Mouse (Mus musculus) limb, embryonic 15.5 days (tissue): ENCODE data around the gene Mfsd6. TPM values are rescaled to one million over a fixed set of nuclear protein-coding genes. Genes with fewer than 3 reads are reported as not detected.
A peak's percentile ranks its signal among the peaks of the same experiment; 100 is the strongest.

Experiments
- ATAC-seq: fragments of 200-750 bp; cut with Nextera tagmentation; 2 replicates; pipeline ENCODE4 v1.8.0; 2017; ENCODE audit warnings: low read depth, moderate TSS enrichment; ENCODE audit not compliant: insufficient number of reproducible peaks, low FRiP score, low TSS enrichment
- H3K27ac ChIP-seq: fragments of 300-500 bp; sonication (generic); 2 replicates; pipeline ENCODE4 v1.5.1; 2015; ENCODE audit warnings: moderate library complexity, mild to moderate bottlenecking, inconsistent platforms
- H3K27me3 ChIP-seq: fragments of 300-500 bp; sonication (generic); 2 replicates; pipeline ENCODE4 v1.6.1; 2015; ENCODE audit warnings: inconsistent platforms
- H3K36me3 ChIP-seq: fragments of 300-500 bp; sonication (generic); 2 replicates; pipeline ENCODE4 v1.6.1; 2015; ENCODE audit warnings: inconsistent platforms
- H3K4me1 ChIP-seq: fragments of 300-500 bp; sonication (generic); 2 replicates; pipeline ENCODE4 v1.6.1; 2015; ENCODE audit warnings: inconsistent platforms
- H3K4me2 ChIP-seq: fragments of 300-500 bp; sonication (generic); 2 replicates; pipeline ENCODE4 v1.6.1; 2015; ENCODE audit warnings: mild to moderate bottlenecking, inconsistent platforms
- H3K4me3 ChIP-seq: fragments of 300-500 bp; sonication (generic); 2 replicates; pipeline ENCODE4 v1.5.1; 2015; ENCODE audit warnings: mild to moderate bottlenecking, inconsistent platforms
- H3K9ac ChIP-seq: fragments of 300-500 bp; sonication (generic); 2 replicates; pipeline ENCODE4 v1.6.1; 2015; ENCODE audit warnings: inconsistent platforms
- H3K9me3 ChIP-seq: fragments of 300-500 bp; sonication (generic); 2 replicates; pipeline ENCODE4 v1.6.1; 2016; ENCODE audit warnings: inconsistent platforms
- WGBS: fragments of 180-500 bp; shearing (Covaris S2); methylation state at CpG from one replicate; pipeline ENCODE4 v1.1.7; 2015; 5-methylcytosine and 5-hydroxymethylcytosine counted together
- polyA plus RNA-seq: library from polyadenylated mRNA; unstranded; fragments of >200 nt; fragmentation: Nextera tagmentation; extraction: Ambion mirVana; gene quantifications from 2 replicates; pipeline ENCODE4 v1.2.1, GENCODE M21; 2015

The Mfsd6 gene
- polyA plus RNA-seq, 1 experiment from 2014 or later = 4.9 TPM

DNA sequence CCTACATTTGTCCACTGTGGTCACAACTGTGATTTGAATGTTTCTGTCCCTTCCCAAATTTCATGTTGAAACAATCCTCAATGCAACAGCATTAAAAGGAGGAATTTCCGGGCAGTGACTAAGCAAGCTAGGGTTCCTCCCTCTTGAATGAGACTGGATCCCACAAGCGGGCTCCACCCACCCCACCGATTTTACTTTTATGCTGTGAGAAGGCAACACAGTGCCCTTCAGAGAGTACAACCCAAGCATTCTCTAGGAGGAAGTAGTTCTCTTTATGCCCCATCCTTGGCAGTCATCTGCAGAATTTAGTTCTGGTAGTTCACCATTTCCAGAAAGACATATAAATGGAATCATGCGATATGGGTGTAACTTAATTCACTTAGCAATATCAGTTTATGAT, 6.9 kb upstream of the Mfsd6 start:
- H3K9ac ChIP-seq = no peak overlapping the region
- 64% methylated on average over 4 of the region's 4 CpGs for WGBS
- no peaks in the 10 kb centered on the region for H3K27me3 ChIP-seq
- no peak for ATAC-seq
- no peaks in the 10 kb centered on the region for H3K4me1 ChIP-seq
- no peak overlapping the region for H3K4me2 ChIP-seq
- no peaks in the 10 kb centered on the region for H3K9me3 ChIP-seq
- H3K4me3 ChIP-seq = no peak overlapping the region
- H3K27ac ChIP-seq = no peak overlapping the region
- H3K36me3 ChIP-seq = no peaks in the 10 kb centered on the region

DNA sequence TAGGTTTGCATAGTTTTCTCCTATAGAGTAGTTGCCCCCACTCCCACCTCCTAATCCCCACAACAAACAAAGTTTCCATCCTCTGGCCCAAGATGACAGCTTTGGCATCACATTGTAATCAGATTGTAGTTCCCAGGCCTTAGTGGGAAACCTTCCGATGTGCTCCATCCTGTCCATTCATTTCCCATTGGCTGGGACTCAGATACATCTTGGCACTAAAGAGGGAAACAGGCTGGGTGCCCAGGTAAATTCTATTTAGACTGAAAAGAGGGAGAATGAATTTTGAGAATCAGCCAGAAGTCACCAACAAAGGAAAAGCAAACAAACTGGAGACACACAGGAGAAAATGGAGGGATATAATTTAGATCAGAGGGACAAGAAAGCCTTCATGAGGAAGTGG, 3.0 kb upstream of the Mfsd6 start:
- Histone ChIP-seq H3K4me3 (no peak overlapping the region), H3K36me3 (no peaks in the 10 kb centered on the region), H3K9ac (no peak overlapping the region), H3K27me3 (peaks cover 12% of the 10 kb centered on the region), H3K4me2 (no peak overlapping the region), H3K9me3 (no peaks in the 10 kb centered on the region), H3K27ac (no peak overlapping the region), H3K4me1 (peaks cover 14% of the 10 kb centered on the region)
- WGBS = 77% methylated on average over 1 of the region's 1 CpGs
- no peak for ATAC-seq

DNA sequence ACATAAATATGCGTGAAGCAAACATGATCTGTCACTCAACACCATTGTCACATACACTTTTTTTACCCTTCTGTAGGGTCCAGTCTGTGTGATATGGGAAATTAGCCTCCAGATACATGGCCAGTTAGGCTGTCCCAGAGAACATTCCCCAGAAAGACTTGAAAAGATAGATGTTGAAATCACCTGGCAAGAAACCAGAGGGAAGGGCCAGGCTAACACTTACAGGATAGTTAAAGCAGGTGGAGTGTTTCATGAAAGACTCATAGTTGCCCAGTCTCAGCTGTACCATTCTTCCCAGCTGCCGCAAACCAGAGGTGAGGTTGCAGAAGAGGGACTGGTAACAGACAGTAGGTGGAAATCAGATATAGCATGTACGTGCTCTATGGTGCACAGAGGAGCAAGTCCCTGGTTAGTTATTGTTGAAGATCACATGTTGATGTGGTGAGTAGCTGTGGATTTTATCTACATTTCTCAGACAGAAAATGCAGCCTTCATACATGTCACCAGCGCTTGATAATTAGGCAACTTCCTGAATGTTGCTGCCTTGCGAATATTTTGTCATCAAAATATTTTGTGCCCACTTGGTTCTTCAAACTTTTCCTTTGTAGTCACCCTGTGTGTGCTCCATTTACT, 1.7 kb upstream of the Mfsd6 start:
- Histone ChIP-seq H3K36me3 (no peaks in the 10 kb centered on the region), H3K4me2 (no peak overlapping the region), H3K4me1 (peaks cover 14% of the 10 kb centered on the region), H3K9me3 (no peaks in the 10 kb centered on the region), H3K27ac (no peak overlapping the region), H3K27me3 (peaks cover 12% of the 10 kb centered on the region), H3K4me3 (no peak overlapping the region), H3K9ac (no peak overlapping the region)
- 82% methylated on average over 5 of the region's 5 CpGs for WGBS
- ATAC-seq = no peak

DNA sequence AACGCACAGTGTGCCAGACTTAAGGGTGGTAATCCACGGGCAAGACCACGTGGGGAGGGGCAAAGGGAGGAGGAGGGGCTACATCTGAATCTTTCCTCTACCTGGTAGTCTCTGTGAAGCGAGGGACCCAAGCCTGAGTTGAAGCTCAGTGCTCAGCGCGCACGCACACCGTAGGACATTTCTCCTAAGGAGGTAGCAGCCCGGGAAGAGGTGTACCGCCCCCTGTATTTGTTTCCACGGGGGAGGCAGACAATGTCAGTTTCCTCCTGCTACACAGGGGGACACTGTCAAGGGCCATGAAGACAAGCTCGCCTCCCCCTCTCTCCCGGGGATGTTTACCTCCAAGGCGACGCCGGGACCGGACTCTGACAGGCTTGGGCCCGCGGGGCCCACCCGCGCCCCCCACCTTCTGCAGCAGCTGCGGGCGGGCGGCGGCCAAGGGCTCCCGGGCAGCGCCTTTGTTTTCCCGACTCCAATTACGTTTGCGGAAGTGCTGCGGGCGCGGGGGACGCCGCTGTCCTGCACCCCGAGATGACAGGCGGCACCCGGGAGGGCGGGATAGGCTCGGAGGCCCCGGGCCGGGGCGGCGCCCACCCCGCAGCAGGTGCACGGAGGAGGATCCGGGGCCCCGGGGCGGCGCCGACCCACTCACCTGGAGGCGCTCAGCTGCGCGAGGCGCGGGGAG, 749 bp downstream of the Mfsd6 start:
- under 1% methylated on average over 53 of the region's 56 CpGs for WGBS
- H3K27ac ChIP-seq = 0 out of 2 replicates have a peak overlapping the region, but pooled peaks have one; percentile 27
- H3K4me1 ChIP-seq = peaks cover 14% of the 10 kb centered on the region
- peaks cover 12% of the 10 kb centered on the region for H3K27me3 ChIP-seq
- H3K4me3 ChIP-seq = peak overlapping the region; percentile 73
- no peaks in the 10 kb centered on the region for H3K36me3 ChIP-seq
- H3K9me3 ChIP-seq = no peaks in the 10 kb centered on the region
- H3K4me2 ChIP-seq = peak overlapping the region; percentile 99
- H3K9ac ChIP-seq = peak overlapping the region; percentile 50
- no peak for ATAC-seq

DNA sequence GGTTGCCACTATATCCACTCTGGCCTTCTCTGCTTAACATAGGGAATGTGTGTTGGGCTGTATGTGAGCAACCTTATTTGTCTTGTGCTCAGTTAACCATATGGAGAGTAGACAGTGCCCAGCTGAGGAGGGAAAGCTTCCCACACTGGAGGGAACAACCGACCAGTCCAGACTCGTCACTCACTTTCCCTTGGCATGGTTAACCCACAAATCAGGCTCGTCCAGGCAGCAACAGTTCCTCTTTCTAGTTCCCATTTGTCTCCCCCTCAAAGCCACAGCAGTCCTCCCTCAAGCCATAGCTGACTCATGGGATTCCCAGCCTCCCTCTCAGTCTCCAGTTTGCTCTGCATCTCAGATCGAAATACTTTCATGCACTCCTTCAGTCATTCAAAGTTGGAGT, 4.7 kb downstream of the Mfsd6 start:
- Histone ChIP-seq H3K27ac (no peak overlapping the region), H3K36me3 (no peaks in the 10 kb centered on the region), H3K4me1 (peaks cover 13% of the 10 kb centered on the region), H3K9ac (no peak overlapping the region), H3K4me3 (no peak overlapping the region), H3K4me2 (no peak overlapping the region), H3K27me3 (peaks cover 4% of the 10 kb centered on the region; the same call in 1 of the 2 replicates), H3K9me3 (no peaks in the 10 kb centered on the region)
- WGBS = 43% methylated on average over 4 of the region's 4 CpGs
- ATAC-seq = no peak

DNA sequence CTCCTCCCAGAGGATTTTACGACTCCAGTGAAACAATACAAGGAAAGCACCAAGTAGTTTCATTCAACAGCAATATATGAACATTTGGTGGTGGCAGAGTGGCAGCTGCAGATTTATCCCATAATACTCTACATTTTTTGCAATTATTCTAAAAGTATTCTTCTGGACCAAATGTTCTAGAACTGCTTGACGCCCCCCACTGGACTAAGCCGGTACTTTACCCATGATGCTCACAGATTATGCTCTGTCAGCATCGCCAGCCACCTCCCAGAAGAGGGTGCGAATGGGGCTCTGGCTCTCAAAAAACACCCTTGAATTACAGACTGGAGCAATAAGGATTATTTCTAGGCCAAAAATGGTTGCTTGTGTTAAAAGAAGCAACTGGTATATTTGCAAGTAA, 8.2 kb downstream of the Mfsd6 start:
- H3K27me3 ChIP-seq = no peaks in the 10 kb centered on the region
- no peak for ATAC-seq
- WGBS = 62% methylated on average over 5 of the region's 5 CpGs
- H3K9ac ChIP-seq = no peak overlapping the region
- no peak overlapping the region for H3K4me2 ChIP-seq
- no peak overlapping the region for H3K4me3 ChIP-seq
- H3K9me3 ChIP-seq = no peaks in the 10 kb centered on the region
- H3K36me3 ChIP-seq = no peaks in the 10 kb centered on the region
- no peak overlapping the region for H3K27ac ChIP-seq
- no peaks in the 10 kb centered on the region for H3K4me1 ChIP-seq

DNA sequence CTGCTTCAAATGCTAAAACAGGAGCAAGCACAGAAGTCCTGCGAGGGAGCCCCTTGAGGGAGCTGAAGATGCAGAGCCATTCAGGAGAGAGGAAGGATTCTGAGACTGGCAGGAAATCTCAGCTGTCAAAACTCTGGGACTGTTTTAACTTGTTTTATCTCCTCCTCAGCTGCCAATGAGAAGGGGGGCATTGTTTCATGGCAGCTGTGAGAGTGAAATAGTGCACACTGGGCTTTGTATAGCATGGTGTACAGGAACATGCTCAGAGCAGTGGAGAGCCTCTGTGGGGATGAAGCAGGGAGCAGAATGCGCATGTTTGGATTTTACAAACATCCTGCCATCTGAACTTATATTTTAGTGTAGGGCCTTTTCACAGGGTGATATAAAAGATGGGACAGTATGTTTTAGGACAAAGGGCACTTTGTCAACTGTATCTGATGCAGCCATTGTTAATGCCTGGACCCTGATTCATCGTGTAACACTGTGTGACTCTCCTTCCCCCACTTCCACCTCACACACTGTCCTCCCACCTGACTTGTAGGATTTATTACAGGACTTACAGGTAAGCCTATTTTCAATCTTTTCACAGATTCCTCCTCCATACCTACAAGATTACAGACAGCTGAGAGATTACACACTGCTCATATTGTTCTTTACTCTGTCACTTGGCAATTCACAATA, 9.1 kb downstream of the Mfsd6 start:
- Histone ChIP-seq H3K27ac (no peak overlapping the region), H3K36me3 (no peaks in the 10 kb centered on the region), H3K9ac (no peak overlapping the region), H3K4me1 (no peaks in the 10 kb centered on the region), H3K27me3 (no peaks in the 10 kb centered on the region), H3K4me3 (no peak overlapping the region), H3K4me2 (no peak overlapping the region), H3K9me3 (no peaks in the 10 kb centered on the region)
- 56% methylated on average over 3 of the region's 3 CpGs for WGBS
- ATAC-seq = no peak

DNA sequence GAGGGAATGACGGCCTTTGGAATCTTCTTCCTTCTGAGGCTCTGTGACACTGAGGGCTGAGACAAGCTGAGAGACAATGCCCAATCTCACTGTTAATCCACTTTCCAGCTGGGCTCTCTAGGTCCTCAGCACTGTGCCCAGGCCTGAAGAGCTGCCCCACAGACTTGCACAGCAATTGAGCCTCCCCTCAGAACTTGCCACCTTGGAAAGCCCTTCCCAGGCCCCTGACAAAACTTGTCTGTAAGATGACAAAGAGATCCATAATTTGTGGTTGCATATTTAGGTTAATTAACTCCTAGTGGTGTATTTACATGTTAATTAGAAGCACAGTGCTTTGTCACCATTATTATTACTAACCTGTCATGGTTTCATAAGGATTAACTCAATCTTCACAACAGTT, 12.8 kb downstream of the Mfsd6 start:
- ATAC-seq = no peak
- Histone ChIP-seq H3K4me3 (no peak overlapping the region), H3K27me3 (no peaks in the 10 kb centered on the region), H3K9ac (no peak overlapping the region), H3K4me2 (no peak overlapping the region), H3K4me1 (no peaks in the 10 kb centered on the region), H3K27ac (no peak overlapping the region), H3K9me3 (no peaks in the 10 kb centered on the region), H3K36me3 (no peaks in the 10 kb centered on the region)
- 70% methylated on average over 1 of the region's 1 CpGs for WGBS

DNA sequence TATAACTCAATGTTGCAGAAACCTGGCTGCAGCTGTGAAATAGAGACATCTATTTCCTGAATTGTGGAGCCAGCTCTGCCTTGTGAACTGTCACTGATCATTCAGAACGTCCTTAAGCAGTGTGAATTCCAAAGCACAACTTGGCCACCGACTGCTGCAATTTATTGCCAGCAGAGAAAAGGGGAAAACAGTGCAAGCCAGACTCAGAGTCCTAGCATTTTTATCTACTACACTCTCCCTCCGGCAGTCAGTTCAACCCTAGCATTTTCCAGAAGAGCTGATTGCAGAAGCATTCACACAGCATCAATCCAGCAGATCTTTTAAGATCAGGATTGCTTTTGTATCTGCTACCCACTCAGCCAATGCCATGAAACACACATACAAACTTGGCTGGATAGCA, 13.2 kb downstream of the Mfsd6 start:
- Histone ChIP-seq H3K4me2 (no peak overlapping the region), H3K27ac (no peak overlapping the region), H3K27me3 (no peaks in the 10 kb centered on the region), H3K9me3 (no peaks in the 10 kb centered on the region), H3K36me3 (no peaks in the 10 kb centered on the region), H3K4me1 (no peaks in the 10 kb centered on the region), H3K4me3 (no peak overlapping the region), H3K9ac (no peak overlapping the region)
- WGBS = 34% methylated on average over 3 of the region's 3 CpGs
- ATAC-seq = no peak

DNA sequence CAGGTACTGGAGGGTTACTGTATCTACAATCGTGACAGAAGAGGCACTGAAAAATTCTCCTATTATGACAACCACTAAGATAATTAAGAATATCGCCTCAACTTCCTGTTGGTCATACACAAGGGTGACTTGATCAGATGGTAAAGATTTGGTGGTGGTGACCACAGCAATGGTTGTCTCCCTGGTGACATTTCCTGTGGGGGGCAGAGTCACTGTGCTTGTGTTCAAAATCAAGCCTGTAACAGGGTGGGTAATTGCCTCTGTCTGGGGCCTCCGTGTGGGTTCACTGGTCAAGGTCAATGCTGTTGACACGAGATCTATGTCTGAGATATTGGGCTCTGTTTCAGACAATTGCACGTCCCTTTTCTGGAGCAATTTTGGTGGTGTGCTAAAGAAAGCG, 18.5 kb downstream of the Mfsd6 start:
- no peaks in the 10 kb centered on the region for H3K27me3 ChIP-seq
- no peak overlapping the region for H3K4me2 ChIP-seq
- H3K4me3 ChIP-seq = no peak overlapping the region
- H3K9ac ChIP-seq = no peak overlapping the region
- no peaks in the 10 kb centered on the region for H3K4me1 ChIP-seq
- H3K27ac ChIP-seq = no peak overlapping the region
- ATAC-seq = no peak
- H3K36me3 ChIP-seq = no peaks in the 10 kb centered on the region
- WGBS = 84% methylated on average over 6 of the region's 6 CpGs
- no peaks in the 10 kb centered on the region for H3K9me3 ChIP-seq

DNA sequence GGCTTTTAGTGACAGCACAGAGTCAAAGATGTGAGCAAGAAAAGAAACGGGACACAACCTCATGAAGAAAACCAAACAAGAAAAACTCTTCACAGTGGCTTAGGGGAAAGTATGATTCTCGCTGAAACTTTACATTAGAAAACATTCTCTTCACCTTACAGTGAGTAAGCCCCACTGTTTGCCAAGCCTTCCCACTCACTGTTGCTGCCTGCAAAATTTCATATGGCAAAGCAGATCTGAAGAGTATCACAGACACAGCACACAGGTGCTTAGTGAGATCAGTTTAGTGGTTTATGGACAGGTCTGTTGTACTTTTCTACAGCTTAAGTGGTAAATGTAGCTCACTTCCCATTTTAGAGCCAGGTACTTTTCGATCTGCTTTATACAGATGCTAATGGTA, 20.2 kb downstream of the Mfsd6 start:
- no peak overlapping the region for H3K27ac ChIP-seq
- H3K4me1 ChIP-seq = no peaks in the 10 kb centered on the region
- H3K4me3 ChIP-seq = no peak overlapping the region
- no peak overlapping the region for H3K9ac ChIP-seq
- no peaks in the 10 kb centered on the region for H3K27me3 ChIP-seq
- no peak overlapping the region for H3K4me2 ChIP-seq
- H3K9me3 ChIP-seq = no peaks in the 10 kb centered on the region
- ATAC-seq = no peak
- no peaks in the 10 kb centered on the region for H3K36me3 ChIP-seq
- WGBS = 82% methylated on average over 3 of the region's 3 CpGs

DNA sequence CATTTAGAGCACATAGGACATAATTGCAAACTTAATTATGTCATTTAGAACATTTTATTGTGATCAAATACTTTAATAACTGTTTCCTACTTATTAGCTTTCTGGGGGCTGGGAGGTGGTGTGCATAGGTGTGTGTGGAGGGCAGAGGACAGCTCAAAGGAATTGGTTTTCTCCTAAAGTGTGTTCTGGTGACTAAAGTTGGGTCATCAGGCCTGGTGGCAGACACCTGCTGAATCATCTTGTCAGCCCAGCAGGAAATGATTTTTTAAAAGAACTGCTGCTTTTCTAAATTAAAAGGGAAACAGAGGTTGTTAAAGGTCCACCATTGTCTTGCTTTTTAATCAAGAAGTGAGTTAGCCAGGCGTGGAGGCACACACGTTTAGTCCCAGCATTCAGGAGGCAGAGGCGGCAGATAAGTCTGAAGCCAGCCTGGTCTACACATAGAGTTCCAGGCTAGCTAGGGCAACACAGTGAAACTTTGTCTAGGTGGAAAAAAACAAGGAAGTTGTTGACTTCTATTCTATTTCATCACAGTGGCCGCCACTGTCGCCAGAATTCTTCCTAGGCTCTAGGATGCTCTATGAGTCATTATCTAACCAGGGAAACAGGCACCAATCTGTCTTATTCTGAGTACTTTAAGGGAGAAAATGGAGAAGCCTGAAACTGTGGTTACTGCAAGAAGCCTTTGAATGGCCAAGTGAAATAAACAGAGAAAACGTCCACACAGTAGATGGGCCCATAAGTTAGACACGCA, 24.3 kb downstream of the Mfsd6 start:
- Histone ChIP-seq H3K4me2 (no peak overlapping the region), H3K9ac (no peak overlapping the region), H3K27ac (no peak overlapping the region), H3K4me3 (no peak overlapping the region), H3K9me3 (no peaks in the 10 kb centered on the region), H3K27me3 (no peaks in the 10 kb centered on the region), H3K36me3 (no peaks in the 10 kb centered on the region), H3K4me1 (no peaks in the 10 kb centered on the region)
- 80% methylated on average over 7 of the region's 7 CpGs for WGBS
- no peak for ATAC-seq
